Mouse (Mus musculus) CH12.LX (cell line): ENCODE data around the gene Tbc1d22a.

Experiments
- ETS1 ChIP-seq: conservative IDR thresholded peaks from 2 replicates; pipeline ENCODE4 v1.6.1; 2012; ENCODE audit warnings: low read depth, mild to moderate bottlenecking, inconsistent platforms, low read length, improper control_type of control experiment, moderate library complexity
- GABPA ChIP-seq: IDR thresholded peaks from 2 replicates; pipeline ENCODE4 v1.6.1; 2012; ENCODE audit warnings: low read depth, low read length, improper control_type of control experiment, inconsistent platforms; ENCODE audit not compliant: insufficient replicate concordance
- POLR2A ChIP-seq: IDR thresholded peaks from 2 replicates; pipeline ENCODE4 v1.6.1; 2011; ENCODE audit warnings: low read depth, mild to moderate bottlenecking, improper control_type of control experiment, low read length
- TCF12 ChIP-seq: IDR thresholded peaks from 2 replicates; pipeline ENCODE4 v1.6.1; 2014; ENCODE audit warnings: low read depth, mild to moderate bottlenecking, inconsistent platforms, low read length, improper control_type of control experiment

DNA sequence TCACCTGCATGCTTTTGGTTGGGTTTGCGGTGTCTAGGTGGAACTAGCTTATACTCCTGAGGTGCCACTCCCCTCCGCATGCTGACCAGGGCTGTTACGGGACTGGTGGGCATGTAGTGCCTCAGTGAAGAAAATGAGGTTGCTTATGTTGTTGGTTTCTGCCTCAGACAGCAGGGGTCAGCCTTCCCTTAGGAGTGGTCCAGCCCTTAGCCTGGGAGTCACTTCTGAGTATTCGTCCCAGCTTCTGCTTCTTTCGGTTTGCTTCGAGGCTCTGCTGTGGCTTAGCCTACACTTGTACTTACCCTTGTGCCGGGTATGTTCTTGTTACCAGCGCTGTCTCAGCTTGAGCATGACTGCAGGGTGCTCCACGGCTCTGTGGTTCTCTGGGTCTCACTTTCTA is 36.0 kb downstream of the Tbc1d22a start:
- TF ChIP-seq GABPA (no peak), ETS1 (no peak), TCF12 (no peak), POLR2A (no peak)
